Mouse (Mus musculus) cerebellum, postnatal 10 days (tissue): ENCODE results near the gene Ranbp3l.
A peak's percentile ranks its signal among the peaks of the same experiment; 100 is the strongest.

Experiments
- DNase-seq, 2 experiments: peaks; one replicate each; pipeline ENCODE4 v3.0.0; 2021; ENCODE audit warnings: mixed read lengths in 2 of 2

Ranbp3l gene

DNA sequence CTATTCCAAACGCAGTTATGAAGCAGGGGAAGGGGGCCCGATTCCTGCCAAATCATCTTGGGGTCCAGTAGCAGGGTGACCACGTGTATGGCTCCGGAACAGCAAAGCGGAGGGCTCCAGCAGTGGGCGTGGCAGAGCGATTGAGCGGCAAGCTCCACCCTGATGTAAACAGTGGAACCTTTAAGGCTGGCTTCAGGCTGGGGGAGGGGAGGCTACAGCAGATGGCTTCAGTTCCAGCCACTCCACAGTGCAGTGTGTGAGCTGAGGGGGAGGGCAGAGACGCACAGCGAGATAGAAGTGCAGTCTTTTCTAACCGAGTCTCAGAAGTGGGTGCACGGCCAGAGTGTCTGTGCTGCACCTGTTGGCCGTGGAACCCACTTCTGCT lies 126.6 kb downstream of the Ranbp3l start:
- DNase-seq, result peak; percentile 71 to 75

DNA sequence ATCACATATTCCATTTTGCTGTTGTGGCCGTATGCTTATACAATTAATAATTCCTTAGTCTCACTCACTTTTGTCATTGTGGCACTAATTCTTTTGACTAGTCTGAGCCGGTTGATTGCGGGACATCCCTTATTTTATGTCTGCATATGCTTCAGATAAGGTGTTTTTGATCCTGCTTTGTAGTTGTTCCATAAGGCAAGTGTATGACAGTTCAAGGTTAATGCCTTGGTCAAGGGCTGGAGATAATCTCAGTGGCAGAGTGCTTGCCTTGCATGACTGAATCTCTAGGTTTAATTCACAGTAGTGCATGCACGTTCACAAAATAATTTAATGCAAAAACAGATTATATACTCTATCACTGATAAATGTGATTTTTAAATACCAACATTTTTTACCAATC lies 129.1 kb downstream of the Ranbp3l start:
- DNase-seq, result no peak

DNA sequence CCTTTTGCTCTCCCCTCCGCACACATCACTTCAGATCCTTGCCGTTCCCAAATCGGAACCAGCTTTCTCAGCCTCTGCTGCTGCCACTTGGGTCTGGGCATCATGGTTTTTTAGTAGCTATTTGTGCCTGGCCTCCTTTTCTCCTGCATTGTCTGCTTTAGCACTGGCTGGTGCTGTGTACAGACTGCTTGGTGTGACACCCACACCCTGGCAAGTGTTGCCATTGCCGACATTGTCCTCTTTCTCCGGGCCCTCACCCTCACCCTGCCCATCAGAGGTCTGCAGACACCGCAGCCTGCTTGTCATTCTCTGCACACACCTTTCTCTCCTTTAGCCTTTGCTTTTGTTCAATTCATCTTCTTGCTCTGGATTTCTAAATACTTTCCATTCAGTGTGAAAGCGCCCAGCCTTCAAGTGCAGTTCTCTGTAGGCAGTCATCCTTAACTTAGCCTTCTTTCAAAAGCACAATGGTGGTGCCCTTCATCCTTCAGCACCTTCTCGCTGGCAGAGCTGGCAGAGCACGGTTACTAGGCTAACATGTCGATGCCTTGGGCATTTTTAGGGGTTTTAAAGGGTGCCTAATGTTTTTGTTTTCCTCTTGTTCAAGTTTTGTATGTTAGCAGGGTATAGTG lies 132.8 kb downstream of the Ranbp3l start:
- peak in 1 of 2 experiments; percentile 18 for DNase-seq

DNA sequence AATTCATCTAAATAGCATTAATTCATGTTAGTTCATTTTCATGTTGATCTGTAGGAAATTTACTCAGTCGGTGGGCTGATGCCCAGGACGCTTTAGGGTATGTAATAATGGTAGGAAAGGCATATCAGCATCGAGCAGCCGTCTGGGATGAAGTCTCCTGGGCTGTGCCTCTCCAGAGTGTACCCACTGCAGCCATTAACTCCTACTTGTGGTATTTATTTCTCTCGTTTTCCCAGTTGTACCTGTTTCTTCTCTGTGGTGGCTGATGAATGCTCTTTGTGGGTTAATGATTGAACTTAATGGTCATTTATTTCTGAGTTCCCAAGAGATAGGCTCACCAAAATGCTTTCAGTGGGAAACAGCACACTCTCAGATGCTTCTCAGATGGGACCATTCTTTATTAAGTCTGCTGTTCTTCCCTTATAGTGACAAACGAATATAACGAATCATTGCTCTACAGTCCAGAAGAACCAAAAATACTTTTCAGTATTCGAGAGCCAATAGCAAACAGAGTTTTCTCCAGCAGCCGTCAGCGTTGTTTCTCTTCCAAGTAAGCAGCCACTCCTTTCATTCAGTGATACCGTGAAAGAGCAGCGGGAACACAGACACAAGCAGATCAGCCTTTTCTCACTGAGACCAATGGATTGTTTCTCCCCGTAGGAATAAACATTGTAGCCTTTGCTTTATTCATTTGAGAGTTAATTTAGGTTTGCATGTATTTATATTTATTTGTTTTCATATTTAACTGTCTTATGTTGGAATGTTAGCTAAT lies 138.7 kb downstream of the Ranbp3l start:
- DNase-seq, result no peak

GRCm38 (mm10) chr15:9110526-9111347 lies 143.0 kb downstream of the Ranbp3l start:
- DNase-seq, result no peak

GRCm38 (mm10) chr15:9111648-9112047 lies 143.9 kb downstream of the Ranbp3l start:
- no peak for DNase-seq

DNA sequence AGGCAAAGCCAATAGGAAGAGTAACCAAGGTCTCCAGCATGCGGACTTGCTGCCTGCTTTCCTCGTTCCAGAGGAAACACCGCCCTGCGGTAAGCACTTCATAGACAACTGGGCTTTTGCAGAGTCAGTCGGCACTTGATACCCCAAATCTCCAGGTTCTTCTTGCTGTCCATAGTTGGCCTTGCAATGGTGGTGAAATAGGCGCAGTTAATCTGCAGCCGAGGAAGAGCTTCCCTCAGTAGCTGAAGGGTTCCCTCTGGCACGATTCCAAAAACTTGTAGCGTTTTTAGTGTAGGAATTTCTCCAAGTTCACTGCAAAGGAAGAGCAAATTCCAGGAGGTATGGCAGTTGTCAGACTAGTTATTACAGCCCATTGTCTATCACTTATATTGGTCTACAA lies 145.8 kb downstream of the Ranbp3l start:
- DNase-seq, result no peak

DNA sequence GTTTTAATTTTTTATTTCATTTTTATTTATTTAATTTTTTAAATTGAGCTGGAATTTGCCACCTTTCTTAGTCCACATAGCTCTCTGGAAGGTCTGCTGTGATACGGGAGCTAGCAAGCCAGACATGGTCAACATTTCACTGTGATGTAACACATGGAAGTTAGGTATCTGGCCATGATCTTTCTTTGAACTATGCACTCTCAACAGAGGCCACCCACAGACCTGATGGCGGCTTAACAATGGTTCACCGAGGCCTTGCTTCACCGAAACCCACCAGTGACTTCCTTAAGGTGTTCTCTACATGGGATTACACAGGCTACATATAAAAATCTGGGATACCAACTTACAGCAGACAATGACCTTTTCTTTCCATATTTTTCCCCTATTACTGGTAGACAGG lies 146.4 kb downstream of the Ranbp3l start:
- DNase-seq, result no peak

DNA sequence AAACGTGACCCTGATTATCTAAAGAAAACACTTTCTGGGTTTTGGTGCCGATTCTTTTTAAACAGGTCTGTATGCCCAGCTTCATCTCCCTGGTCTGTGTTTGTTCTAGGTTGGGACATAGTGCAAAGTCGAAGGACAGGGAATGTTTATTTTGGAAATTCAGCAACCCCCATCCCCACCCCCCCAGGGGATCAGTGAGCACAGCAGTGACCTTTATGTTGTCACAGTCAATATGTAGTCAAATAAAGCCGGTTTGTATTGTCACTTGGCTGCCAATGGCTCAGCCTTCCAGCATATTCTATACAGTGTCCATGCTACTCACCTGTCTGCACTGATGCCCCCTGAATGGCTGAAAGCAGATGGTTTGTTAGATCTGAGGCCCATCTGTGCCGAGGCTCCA lies 146.8 kb downstream of the Ranbp3l start:
- DNase-seq, result no peak
